Mouse (Mus musculus) cerebral cortex, adult 2 months (tissue): ENCODE data around the gene Ugt8a.

Source experiments
- WGBS: fragments of 180-500 bp; shearing (Covaris S2); methylation state at CpG from one replicate; pipeline ENCODE4 v1.1.7; 2018; 5-methylcytosine and 5-hydroxymethylcytosine counted together

Gene Ugt8a

GRCm38 (mm10) chr3:125938092-125938755 is at the start of gene Ugt8a:
Gene Ugt8a (minus strand): TSS chr3:125938619.
- under 1% methylated on average over 74 of the region's 85 CpGs for WGBS

- 90% methylated on average over 2 of the region's 2 CpGs for WGBS
These were observed 45.4 kb upstream of the Ugt8a start for GRCm38 (mm10) chr3:125983707-125984420.

GRCm38 (mm10) chr3:125979475-125979874 is 41.1 kb upstream of the Ugt8a start:
- WGBS: 82% methylated on average over 3 of the region's 3 CpGs

- 74% methylated on average over 4 of the region's 4 CpGs for WGBS
These were observed 37.5 kb upstream of the Ugt8a start for GRCm38 (mm10) chr3:125975899-125976298.

- 78% methylated on average over 4 of the region's 4 CpGs for WGBS
These were observed 31.0 kb upstream of the Ugt8a start for GRCm38 (mm10) chr3:125969458-125969857.

- 75% methylated on average over 3 of the region's 3 CpGs for WGBS
These were observed 17.9 kb upstream of the Ugt8a start for GRCm38 (mm10) chr3:125956196-125956885.

GRCm38 (mm10) chr3:125954881-125955280 is 16.5 kb upstream of the Ugt8a start:
- WGBS: 64% methylated on average over 1 of the region's 1 CpGs

GRCm38 (mm10) chr3:125940811-125941210 is 2.4 kb upstream of the Ugt8a start:
- WGBS: 82% methylated on average over 3 of the region's 3 CpGs

- WGBS: under 1% methylated on average over 33 of the region's 37 CpGs
These were observed 314 bp upstream of the Ugt8a start for GRCm38 (mm10) chr3:125938756-125939109.

- 2% methylated on average over 43 of the region's 43 CpGs for WGBS
These were observed 805 bp downstream of the Ugt8a start for GRCm38 (mm10) chr3:125937536-125938091.

- WGBS: 80% methylated on average over 3 of the region's 3 CpGs
These were observed 5.7 kb downstream of the Ugt8a start for GRCm38 (mm10) chr3:125932594-125933237.

GRCm38 (mm10) chr3:125931059-125931458 is 7.4 kb downstream of the Ugt8a start:
- 52% methylated on average over 1 of the region's 1 CpGs for WGBS

- 75% methylated on average over 2 of the region's 2 CpGs for WGBS
These were observed 17.5 kb downstream of the Ugt8a start for GRCm38 (mm10) chr3:125920876-125921275.

- WGBS: 73% methylated on average over 1 of the region's 1 CpGs
These were observed 39.4 kb downstream of the Ugt8a start for GRCm38 (mm10) chr3:125898976-125899375.

GRCm38 (mm10) chr3:125887109-125887508 is 51.3 kb downstream of the Ugt8a start:
- 39% methylated on average over 2 of the region's 2 CpGs for WGBS

- WGBS: 85% methylated on average over 2 of the region's 2 CpGs
These were observed 53.5 kb downstream of the Ugt8a start for GRCm38 (mm10) chr3:125884879-125885278.

- WGBS: 60% methylated on average over 2 of the region's 2 CpGs
These were observed 54.0 kb downstream of the Ugt8a start for GRCm38 (mm10) chr3:125884423-125884822.

GRCm38 (mm10) chr3:125874371-125874770 is 64.0 kb downstream of the Ugt8a start:
- WGBS: 61% methylated on average over 4 of the region's 4 CpGs

GRCm38 (mm10) chr3:125869873-125870272 is 68.5 kb downstream of the Ugt8a start:
- 92% methylated on average over 4 of the region's 4 CpGs for WGBS

- WGBS: 41% methylated on average over 3 of the region's 3 CpGs
These were observed 76.8 kb downstream of the Ugt8a start for GRCm38 (mm10) chr3:125861601-125862000.

- 20% methylated on average over 6 of the region's 6 CpGs for WGBS
These were observed 89.1 kb downstream of the Ugt8a start for GRCm38 (mm10) chr3:125849163-125849872.
